Mouse (Mus musculus) forebrain, embryonic 15.5 days (tissue): Measurements from ENCODE around the gene Maf. TPM values are rescaled to one million over a fixed set of nuclear protein-coding genes. Genes with fewer than 3 reads are reported as not detected.

ENCODE experiments used
- ATAC-seq: fragments of 200-750 bp; cut with Nextera tagmentation; replicated peaks from 2 replicates; pipeline ENCODE4 v1.8.0; 2017; ENCODE audit warnings: mild to moderate bottlenecking, moderate TSS enrichment, moderate library complexity
- H3K27ac ChIP-seq: fragments of 300-500 bp; sonication (generic); replicated peaks from 2 replicates; pipeline ENCODE4 v1.5.1; 2015; ENCODE audit warnings: mild to moderate bottlenecking, inconsistent platforms
- H3K27me3 ChIP-seq: fragments of 300-500 bp; sonication (generic); 2 replicates; pipeline ENCODE4 v1.6.1; 2015; ENCODE audit warnings: inconsistent platforms
- H3K36me3 ChIP-seq: fragments of 300-500 bp; sonication (generic); 2 replicates; pipeline ENCODE4 v1.6.1; 2015; ENCODE audit warnings: mild to moderate bottlenecking, inconsistent platforms
- H3K4me1 ChIP-seq: fragments of 300-500 bp; sonication (generic); 2 replicates; pipeline ENCODE4 v1.6.1; 2015; ENCODE audit warnings: inconsistent platforms
- H3K4me2 ChIP-seq: fragments of 300-500 bp; sonication (generic); replicated peaks from 2 replicates; pipeline ENCODE4 v1.6.1; 2015; ENCODE audit warnings: mild to moderate bottlenecking, inconsistent platforms
- H3K4me3 ChIP-seq: fragments of 300-500 bp; sonication (generic); 2 replicates; pipeline ENCODE4 v1.5.1; 2015; ENCODE audit warnings: mild to moderate bottlenecking, inconsistent platforms
- H3K9ac ChIP-seq: fragments of 300-500 bp; sonication (generic); replicated peaks from 2 replicates; pipeline ENCODE4 v1.6.1; 2015; ENCODE audit warnings: mild to moderate bottlenecking, inconsistent platforms
- H3K9me3 ChIP-seq: fragments of 300-500 bp; sonication (generic); 2 replicates; pipeline ENCODE4 v1.6.1; 2016; ENCODE audit warnings: inconsistent platforms
- WGBS: fragments of 180-500 bp; shearing (Covaris S2); methylation state at CpG from one replicate; pipeline ENCODE4 v1.1.7; 2015; ENCODE audit warnings: mixed read lengths; 5-methylcytosine and 5-hydroxymethylcytosine counted together
- polyA plus RNA-seq: library from polyadenylated mRNA; unstranded; fragments of >200 nt; fragmentation: Nextera tagmentation; extraction: Ambion mirVana; gene quantifications from 2 replicates; pipeline ENCODE4 v1.2.1, GENCODE M21; 2015

The Maf gene
- polyA plus RNA-seq, result 4.8 and 5.8 TPM in 2 replicates

DNA sequence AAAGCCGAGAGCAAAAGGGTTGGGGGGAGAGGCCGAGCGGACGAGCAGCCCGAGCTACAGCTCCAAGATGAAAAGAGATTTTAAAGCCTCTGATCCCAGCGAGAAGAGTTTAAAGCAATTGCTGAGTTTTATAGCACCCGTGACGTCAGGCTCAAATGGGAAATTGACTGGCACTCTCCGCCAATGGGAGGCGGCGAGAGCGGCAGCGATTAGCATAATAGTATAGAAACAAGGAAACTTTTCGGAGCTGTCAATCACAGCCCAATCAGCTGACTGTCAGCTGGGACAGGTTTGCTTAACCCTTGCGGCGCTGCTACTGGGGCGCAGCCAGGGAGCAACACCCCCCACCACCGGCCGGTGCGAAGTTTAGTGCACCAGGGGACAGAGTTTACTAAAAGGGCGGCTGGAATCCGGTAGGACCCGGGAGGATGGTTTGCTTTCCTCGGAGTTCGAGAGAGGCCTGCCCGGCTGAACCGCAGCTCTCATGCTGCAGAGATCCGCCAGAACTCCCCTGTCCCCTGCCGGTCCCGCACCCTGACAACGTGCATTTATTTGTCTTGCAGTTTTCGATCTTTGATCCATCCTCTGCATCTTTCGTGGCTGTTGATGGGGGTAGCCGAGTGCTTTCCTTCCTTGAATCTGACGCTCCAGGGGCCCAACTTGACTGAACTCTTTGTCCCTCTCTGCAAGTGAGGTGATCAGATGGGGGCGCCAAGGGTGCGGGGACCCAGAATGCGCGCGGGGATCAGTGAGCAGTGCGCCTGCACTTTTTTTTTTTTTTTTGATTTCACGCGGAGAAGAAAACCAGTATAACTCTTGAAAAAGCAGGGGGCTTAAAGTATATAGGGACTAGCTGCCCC lies at the start of gene Maf:
Maf (minus strand) TSS at position 64 of the 860 bp plus-strand sequence.
- Histone ChIP-seq H3K27me3 (peaks cover 38% of the 10 kb centered on the region), H3K9ac (peak within 1 kb of the TSS; percentile 70), H3K4me2 (peak within 1 kb of the TSS; percentile 98), H3K4me3 (peak within 1 kb of the TSS; percentile 77), H3K27ac (peak within 1 kb of the TSS; percentile 89), H3K36me3 (no peaks in the 10 kb centered on the region), H3K4me1 (peaks cover 38% of the 10 kb centered on the region), H3K9me3 (no peaks in the 10 kb centered on the region)
- ATAC-seq, result peak; percentile 59
- WGBS, result 1% methylated on average over 43 of the region's 43 CpGs

DNA sequence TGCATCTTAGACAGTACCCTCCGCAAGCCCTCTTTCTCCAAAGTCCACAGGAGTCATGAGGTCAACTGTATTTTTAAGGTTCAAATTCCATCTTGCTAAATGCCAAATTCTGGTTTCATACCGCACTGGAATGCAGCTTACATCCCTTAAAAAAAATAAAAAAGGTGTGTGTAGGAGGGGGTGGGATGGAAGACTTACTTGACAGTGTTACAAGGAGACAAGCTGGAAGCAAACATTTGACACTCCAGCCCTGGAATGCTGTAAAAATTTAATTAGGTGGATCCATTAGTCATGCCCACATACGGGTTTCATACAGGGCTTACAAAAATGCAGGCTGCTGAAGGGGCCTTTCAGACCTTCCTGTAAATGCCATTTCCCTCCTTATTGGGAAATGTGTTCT lies 49.4 kb upstream of the Maf start:
- H3K27me3 ChIP-seq, result no peaks in the 10 kb centered on the region
- no peak for ATAC-seq
- H3K9ac ChIP-seq, result no peak overlapping the region
- no peak overlapping the region for H3K27ac ChIP-seq
- H3K4me3 ChIP-seq, result no peak overlapping the region
- no peaks in the 10 kb centered on the region for H3K36me3 ChIP-seq
- H3K4me1 ChIP-seq, result peaks cover 11% of the 10 kb centered on the region; the same call in 1 of the 2 replicates
- 68% methylated on average over 3 of the region's 3 CpGs for WGBS
- no peaks in the 10 kb centered on the region for H3K9me3 ChIP-seq
- no peak overlapping the region for H3K4me2 ChIP-seq

DNA sequence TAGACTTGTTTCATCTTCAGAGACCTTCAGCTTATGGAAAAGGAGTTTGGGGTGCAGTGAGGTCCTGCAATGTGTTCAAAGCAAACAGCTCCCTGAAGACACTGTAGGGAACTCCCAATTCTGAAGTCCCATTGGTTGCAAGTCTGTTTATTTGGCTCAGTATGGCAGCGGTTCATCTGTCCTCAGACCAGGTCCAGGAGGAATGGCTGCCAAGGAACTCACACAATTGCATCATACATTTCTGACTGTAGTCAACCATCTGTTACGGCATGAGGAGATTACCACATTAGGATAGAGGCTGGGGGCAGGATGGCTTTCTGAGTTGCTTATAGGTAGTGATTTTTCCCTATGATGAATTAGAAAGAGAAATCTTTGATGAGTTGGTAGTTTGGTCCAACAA lies 48.4 kb upstream of the Maf start:
- Histone ChIP-seq H3K4me2 (no peak overlapping the region), H3K36me3 (no peaks in the 10 kb centered on the region), H3K9ac (no peak overlapping the region), H3K9me3 (no peaks in the 10 kb centered on the region), H3K4me1 (peaks cover 11% of the 10 kb centered on the region; the same call in 1 of the 2 replicates), H3K4me3 (no peak overlapping the region), H3K27me3 (no peaks in the 10 kb centered on the region), H3K27ac (no peak overlapping the region)
- WGBS, result 84% methylated on average over 2 of the region's 2 CpGs
- ATAC-seq, result no peak

DNA sequence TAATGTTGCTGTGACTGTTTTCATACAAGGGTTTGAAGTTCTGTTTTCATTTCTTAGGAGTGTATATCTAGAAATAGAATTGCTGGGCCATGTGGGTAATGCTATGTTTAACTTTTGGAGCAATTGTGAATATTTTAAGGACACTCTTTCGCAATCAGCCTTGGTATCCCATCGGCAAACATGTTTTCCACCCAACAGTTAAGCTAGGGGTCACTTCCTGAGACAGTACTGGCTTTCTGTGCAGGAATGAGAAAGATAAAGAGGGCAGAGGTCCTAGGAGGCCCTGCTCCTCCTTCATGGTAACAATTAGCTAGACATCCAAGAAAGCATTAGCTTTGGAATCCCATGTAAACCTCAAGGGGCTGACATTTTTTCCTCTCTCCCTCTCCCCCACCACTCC lies 47.1 kb upstream of the Maf start:
- H3K4me3 ChIP-seq, result no peak overlapping the region
- H3K4me2 ChIP-seq, result no peak overlapping the region
- ATAC-seq, result no peak
- WGBS, result 92% methylated on average over 2 of the region's 2 CpGs
- peaks cover 11% of the 10 kb centered on the region; the same call in 1 of the 2 replicates for H3K4me1 ChIP-seq
- no peak overlapping the region for H3K9ac ChIP-seq
- H3K27ac ChIP-seq, result peak overlapping the region; percentile 59; the same call in 1 of the 2 replicates
- H3K36me3 ChIP-seq, result no peaks in the 10 kb centered on the region
- H3K9me3 ChIP-seq, result no peaks in the 10 kb centered on the region
- H3K27me3 ChIP-seq, result no peaks in the 10 kb centered on the region

DNA sequence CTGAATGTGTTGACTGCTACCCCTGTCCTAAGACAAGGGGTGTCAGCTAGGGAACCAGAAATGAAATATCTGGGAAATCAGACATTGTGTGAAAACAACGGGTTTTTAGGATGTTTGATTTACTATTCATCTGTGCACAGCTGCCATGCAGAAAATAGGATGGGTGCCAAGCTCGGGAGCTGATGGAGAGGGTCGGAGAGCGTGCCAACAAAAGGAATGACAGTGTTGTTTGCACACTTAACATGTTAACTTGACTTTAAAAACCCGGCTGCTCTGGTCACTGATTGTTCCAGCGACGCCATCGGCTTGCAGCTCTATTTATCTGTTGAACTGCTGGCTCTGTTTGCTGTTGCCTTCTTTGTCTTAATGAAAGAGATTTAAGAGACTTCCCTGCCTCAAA lies 46.2 kb upstream of the Maf start:
- 27% methylated on average over 8 of the region's 8 CpGs for WGBS
- no peaks in the 10 kb centered on the region for H3K27me3 ChIP-seq
- no peak overlapping the region for H3K4me2 ChIP-seq
- H3K4me3 ChIP-seq, result no peak overlapping the region
- H3K4me1 ChIP-seq, result peaks cover 11% of the 10 kb centered on the region; the same call in 1 of the 2 replicates
- H3K9me3 ChIP-seq, result no peaks in the 10 kb centered on the region
- H3K36me3 ChIP-seq, result no peaks in the 10 kb centered on the region
- H3K27ac ChIP-seq, result peak overlapping the region; percentile 59
- no peak; the same call in 1 of the 2 replicates for ATAC-seq
- no peak overlapping the region for H3K9ac ChIP-seq

DNA sequence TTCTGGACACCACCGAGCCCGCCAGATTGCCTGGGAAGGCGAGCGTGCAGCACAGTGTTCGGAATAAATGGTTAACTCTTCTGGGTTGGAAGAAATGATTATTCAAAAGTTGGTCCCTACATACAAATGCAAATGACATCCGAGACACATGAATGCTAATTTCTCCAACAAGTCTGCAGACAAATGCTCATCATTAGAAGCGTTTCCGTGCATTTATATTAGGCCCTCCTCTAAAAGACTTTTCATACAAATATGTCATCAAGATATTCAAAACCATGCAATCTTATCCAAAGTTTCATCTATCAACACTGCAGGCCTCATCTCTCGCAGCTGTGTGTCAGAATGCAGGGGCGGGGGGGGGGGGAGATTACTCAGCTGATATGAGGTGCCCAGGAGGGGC lies 39.8 kb upstream of the Maf start:
- peak; percentile 46 for ATAC-seq
- H3K27me3 ChIP-seq, result no peaks in the 10 kb centered on the region
- WGBS, result 52% methylated on average over 10 of the region's 10 CpGs

DNA sequence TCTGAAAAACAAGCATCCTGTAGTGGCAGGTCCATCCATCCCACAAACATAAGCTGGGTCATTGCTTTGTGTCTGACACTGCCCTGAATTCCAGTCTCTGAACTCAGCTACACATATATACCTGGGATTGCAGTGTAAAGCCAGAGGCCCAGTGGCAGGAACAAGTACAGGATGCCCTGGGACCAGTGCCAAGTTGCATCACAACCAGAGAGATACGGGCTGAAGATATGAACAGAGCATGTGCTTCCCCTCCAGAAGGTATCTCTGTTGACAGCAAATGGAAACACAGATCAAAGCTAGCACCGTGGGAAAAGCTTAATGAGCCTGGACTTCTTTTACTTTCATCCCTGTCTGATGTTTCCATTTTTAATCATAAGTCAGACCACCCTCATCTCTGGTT lies 38.1 kb upstream of the Maf start:
- no peaks in the 10 kb centered on the region for H3K36me3 ChIP-seq
- no peaks in the 10 kb centered on the region for H3K27me3 ChIP-seq
- ATAC-seq, result no peak
- WGBS, result 50% methylated on average over 2 of the region's 2 CpGs
- H3K4me1 ChIP-seq, result no peaks in the 10 kb centered on the region; the same call in 1 of the 2 replicates
- H3K9ac ChIP-seq, result no peak overlapping the region
- H3K9me3 ChIP-seq, result no peaks in the 10 kb centered on the region
- no peak overlapping the region for H3K4me3 ChIP-seq
- no peak overlapping the region for H3K4me2 ChIP-seq
- no peak overlapping the region for H3K27ac ChIP-seq

More for the DNA sequence above, 39.8 kb upstream of the Maf start:
- Histone ChIP-seq H3K9me3 (no peaks in the 10 kb centered on the region), H3K36me3 (no peaks in the 10 kb centered on the region), H3K9ac (no peak overlapping the region), H3K27ac (peak overlapping the region; percentile 42; the same call in 1 of the 2 replicates), H3K4me1 (no peaks in the 10 kb centered on the region; the same call in 1 of the 2 replicates), H3K4me2 (no peak overlapping the region), H3K4me3 (no peak overlapping the region)

DNA sequence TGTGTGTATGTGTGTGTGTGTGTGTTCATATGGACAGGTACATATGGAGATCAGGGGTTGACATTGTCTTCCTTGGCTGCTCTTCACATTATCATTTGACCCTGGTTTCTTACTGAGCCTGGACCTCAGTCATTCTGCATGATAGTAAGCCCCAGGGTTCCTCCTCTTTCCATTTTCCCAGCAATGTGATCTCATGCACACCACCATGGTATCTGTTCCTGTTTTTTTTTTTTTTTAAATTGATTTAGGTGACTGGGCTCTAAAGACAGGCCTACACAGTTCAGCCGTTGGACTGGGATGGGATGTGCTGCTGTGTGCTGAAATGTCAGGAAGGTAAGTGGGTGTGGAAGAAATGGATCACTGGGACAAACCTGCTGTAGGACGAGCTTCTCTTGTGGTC lies 35.8 kb upstream of the Maf start:
- WGBS, result 83% methylated on average over 2 of the region's 2 CpGs
- H3K27me3 ChIP-seq, result no peaks in the 10 kb centered on the region
- no peaks in the 10 kb centered on the region; the same call in 1 of the 2 replicates for H3K4me1 ChIP-seq
- no peaks in the 10 kb centered on the region for H3K9me3 ChIP-seq
- ATAC-seq, result no peak
- H3K4me2 ChIP-seq, result no peak overlapping the region
- no peak overlapping the region for H3K4me3 ChIP-seq
- H3K9ac ChIP-seq, result no peak overlapping the region
- H3K36me3 ChIP-seq, result no peaks in the 10 kb centered on the region
- no peak overlapping the region for H3K27ac ChIP-seq

DNA sequence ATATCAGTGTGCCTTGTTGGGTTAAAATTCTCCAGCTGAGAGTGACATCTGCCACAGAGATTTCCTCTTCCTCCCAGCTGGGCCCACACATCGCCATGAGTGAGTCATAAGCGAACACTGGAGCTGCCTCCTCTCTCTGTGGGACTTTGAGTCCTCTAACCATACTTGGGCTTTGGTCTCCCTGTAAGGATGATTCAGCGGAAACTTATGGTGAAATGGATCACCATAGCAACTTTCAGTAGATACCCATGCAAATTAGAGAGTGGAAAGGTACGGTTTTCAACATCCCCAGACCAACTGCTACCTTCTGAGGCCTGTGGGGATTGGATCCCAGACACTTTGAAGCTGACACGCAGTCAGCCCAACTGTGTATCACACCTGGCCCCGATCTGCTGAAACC lies 35.1 kb upstream of the Maf start:
- Histone ChIP-seq H3K36me3 (no peaks in the 10 kb centered on the region), H3K27ac (no peak overlapping the region), H3K4me3 (no peak overlapping the region), H3K27me3 (no peaks in the 10 kb centered on the region), H3K9ac (no peak overlapping the region), H3K4me2 (no peak overlapping the region), H3K4me1 (no peaks in the 10 kb centered on the region; the same call in 1 of the 2 replicates), H3K9me3 (no peaks in the 10 kb centered on the region)
- ATAC-seq, result no peak
- 93% methylated on average over 6 of the region's 6 CpGs for WGBS

DNA sequence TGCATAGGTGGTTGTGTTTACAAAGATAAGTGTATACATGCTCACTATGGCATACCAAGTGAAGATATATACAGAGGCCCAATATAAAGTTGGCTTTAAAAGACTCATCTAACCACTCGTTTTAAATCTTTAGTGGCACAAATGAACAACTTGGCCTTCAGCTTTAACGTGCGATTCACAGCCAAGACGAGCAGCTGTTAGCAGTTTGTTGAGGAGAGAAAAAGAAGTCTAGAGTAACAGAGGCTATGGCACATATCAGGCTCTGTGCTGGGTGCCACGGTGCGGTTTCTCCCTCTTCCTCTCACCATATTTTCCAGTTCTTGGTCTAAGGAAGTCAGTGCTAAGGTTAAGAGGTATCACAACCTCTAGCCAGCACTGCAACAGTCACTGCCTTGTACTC lies 34.4 kb upstream of the Maf start:
- H3K4me3 ChIP-seq, result no peak overlapping the region
- no peak for ATAC-seq
- H3K36me3 ChIP-seq, result no peaks in the 10 kb centered on the region
- H3K9me3 ChIP-seq, result no peaks in the 10 kb centered on the region
- H3K9ac ChIP-seq, result no peak overlapping the region
- H3K27me3 ChIP-seq, result no peaks in the 10 kb centered on the region
- H3K4me2 ChIP-seq, result no peak overlapping the region
- WGBS, result 65% methylated on average over 6 of the region's 6 CpGs
- H3K4me1 ChIP-seq, result no peaks in the 10 kb centered on the region; the same call in 1 of the 2 replicates
- H3K27ac ChIP-seq, result no peak overlapping the region

DNA sequence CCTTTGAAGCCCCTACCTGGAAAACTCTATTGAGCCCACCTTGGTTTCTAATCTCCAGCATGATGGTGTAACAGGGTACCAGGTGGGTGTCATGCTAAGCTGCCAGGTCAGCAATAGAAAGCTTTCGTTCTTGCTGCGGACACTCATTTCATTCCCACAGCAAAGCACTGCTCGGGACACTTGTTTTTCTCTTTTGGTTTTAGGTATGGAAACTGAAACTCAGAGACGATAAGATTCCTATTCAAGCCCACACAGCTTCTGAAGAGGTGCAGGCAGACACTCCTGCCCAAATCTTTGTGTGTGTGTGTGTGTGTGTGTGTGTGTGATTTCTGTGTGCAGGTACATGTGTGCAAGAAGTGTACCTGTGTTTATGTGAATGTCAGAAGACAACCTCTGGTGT lies 32.2 kb upstream of the Maf start:
- 91% methylated on average over 4 of the region's 4 CpGs for WGBS
- Histone ChIP-seq H3K9ac (no peak overlapping the region), H3K4me2 (no peak overlapping the region), H3K36me3 (no peaks in the 10 kb centered on the region), H3K4me3 (no peak overlapping the region), H3K27ac (no peak overlapping the region), H3K27me3 (no peaks in the 10 kb centered on the region), H3K9me3 (no peaks in the 10 kb centered on the region), H3K4me1 (no peaks in the 10 kb centered on the region)
- ATAC-seq, result no peak

DNA sequence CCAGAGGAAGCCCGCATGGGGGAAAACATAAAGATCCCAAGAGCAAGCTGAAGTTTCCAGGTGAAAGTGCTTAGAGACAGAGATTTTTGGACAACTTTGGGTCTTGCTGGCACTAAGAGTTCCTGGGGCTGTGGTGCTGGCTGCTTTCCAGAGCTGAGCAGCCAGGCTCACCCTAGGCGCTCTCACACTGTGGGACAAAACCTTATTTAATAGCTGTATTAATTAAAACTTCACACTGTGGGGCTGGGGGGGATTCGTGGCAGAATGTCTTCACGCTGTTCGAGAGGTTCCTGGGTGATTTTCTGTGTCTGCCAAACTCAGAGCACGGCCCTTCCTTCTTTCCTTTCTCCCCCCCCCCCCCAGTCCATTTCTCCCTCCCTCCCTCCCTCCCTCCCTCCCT lies 24.8 kb upstream of the Maf start:
- ATAC-seq, result peak; percentile 71
- no peaks in the 10 kb centered on the region for H3K27me3 ChIP-seq
- H3K4me1 ChIP-seq, result peaks cover 4% of the 10 kb centered on the region; the same call in 1 of the 2 replicates
- H3K9ac ChIP-seq, result no peak overlapping the region
- no peaks in the 10 kb centered on the region for H3K9me3 ChIP-seq
- 19% methylated on average over 6 of the region's 6 CpGs for WGBS
- H3K4me3 ChIP-seq, result no peak overlapping the region
- H3K4me2 ChIP-seq, result no peak overlapping the region
- H3K27ac ChIP-seq, result no peak overlapping the region
- H3K36me3 ChIP-seq, result no peaks in the 10 kb centered on the region
